Mouse (Mus musculus) C2C12 (cell line): ENCODE results near the gene Bcl2.

Source experiments
- CEBPB ChIP-seq: IDR thresholded peaks from one replicate; pipeline ENCODE4 v1.6.1; 2011; ENCODE audit warnings: low read depth, mild to moderate bottlenecking, control low read depth, moderate library complexity
- CTCF ChIP-seq: IDR thresholded peaks from one replicate; pipeline ENCODE4 v1.5.1; 2011; ENCODE audit not compliant: control insufficient read depth, insufficient read depth, insufficient read length
- FOSL1 ChIP-seq: IDR thresholded peaks from one replicate; pipeline ENCODE4 v1.8.0; 2011; ENCODE audit warnings: mild to moderate bottlenecking, low read length; ENCODE audit not compliant: poor library complexity, insufficient read depth, severe bottlenecking
- MAX ChIP-seq: IDR thresholded peaks from one replicate; pipeline ENCODE4 v1.6.1; 2011; ENCODE audit warnings: mild to moderate bottlenecking, control low read depth
- MYOD1 ChIP-seq: IDR thresholded peaks from one replicate; pipeline ENCODE4 v1.6.1; 2011; ENCODE audit warnings: low read depth; ENCODE audit not compliant: control insufficient read depth, insufficient read length
- MYOG ChIP-seq: IDR thresholded peaks from one replicate; pipeline ENCODE4 v1.6.1; 2011; ENCODE audit not compliant: control insufficient read depth, insufficient read length; ENCODE audit errors: extremely low read depth

GRCm38 (mm10) chr1:106517099-106517498 lies 197.0 kb downstream of the Bcl2 start:
- TF ChIP-seq CTCF (no peak), MAX (no peak), MYOG (no peak), MYOD1 (no peak), CEBPB (no peak), FOSL1 (no peak)
